Mouse (Mus musculus) small intestine, adult 2 months (tissue): ENCODE measurements at regions not wholly inside any gene's neighbourhood (a gene's known extent, or its start where the extent isn't known, plus 50 kb on each side); places are given as distances from the start of the nearest gene placed in this dataset.

Experiments used
- CTCF ChIP-seq: fragments of 200-500 bp; IDR thresholded peaks from 2 replicates; pipeline ENCODE4 v1.5.1; 2012; ENCODE audit warnings: low read depth, mild to moderate bottlenecking, control low read depth, inconsistent platforms, low read length, moderate library complexity, mixed read lengths; ENCODE audit not compliant: insufficient replicate concordance, insufficient read length; ENCODE audit errors: extremely low read depth
- POLR2A ChIP-seq: fragments of 200-500 bp; IDR thresholded peaks from 2 replicates; pipeline ENCODE4 v1.6.1; 2012; ENCODE audit warnings: low read depth, mild to moderate bottlenecking, control low read depth, inconsistent platforms, low read length, moderate library complexity

GRCm38 (mm10) chr17:45933034-45933433, 99.1 kb downstream of the Vegfa start:
- TF ChIP-seq POLR2A = no peak
- no peak for TF ChIP-seq CTCF
